In genomic region chr16:8412213-8412612, GRCm38 (mm10) we compare ENCODE assay signal across 9 mouse cellular contexts. TPM values are rescaled to one million over a fixed set of nuclear protein-coding genes. Genes with fewer than 3 reads are reported as not detected.
DNase-seq lines count a peak whose midpoint lies in the region; ATAC-seq lines count a peak whose summit lies in the region.
"Had no signal": no experiment of that assay in that cellular context is flagged by ENCODE, and none has a peak within 500 bp of the region (broad histone marks: within the 10 kb centered on the region; RNA-seq: fewer than 3 reads in every experiment).

No protein-coding gene starts in this region.

- H3K36me3 ChIP-seq in neural tube, embryonic 11.5 days (ENCODE audit: control insufficient read depth, insufficient read depth, low read length): no peaks in the 10 kb centered on the region
- no peaks in the 10 kb centered on the region for H3K36me3 ChIP-seq in hindbrain, embryonic 15.5 days
- no peaks in the 10 kb centered on the region for H3K36me3 ChIP-seq in liver, embryonic 12.5 days
- H3K36me3 ChIP-seq in neural tube, embryonic 14.5 days (ENCODE audit: control insufficient read depth, insufficient read depth, low read length): no peaks in the 10 kb centered on the region

- peak; percentile 66 for ATAC-seq in neural tube, embryonic 11.5 days (ENCODE audit: insufficient read depth, low FRiP score, low TSS enrichment)
- peak; percentile 76 for ATAC-seq in hindbrain, embryonic 15.5 days (ENCODE audit: low FRiP score, low read depth)
- peak; percentile 44; the same call in 1 of the 2 replicates for ATAC-seq in liver, embryonic 12.5 days
- ATAC-seq in neural tube, embryonic 14.5 days (ENCODE audit: low read depth): peak; percentile 78; the same call in 1 of the 2 replicates

- H3K27me3 ChIP-seq in neural tube, embryonic 11.5 days (ENCODE audit: control insufficient read depth, insufficient read depth, low read length): no peaks in the 10 kb centered on the region; the same call in 1 of the 2 replicates
- H3K27me3 ChIP-seq in hindbrain, embryonic 15.5 days: peaks cover 17% of the 10 kb centered on the region
- H3K27me3 ChIP-seq in liver, embryonic 12.5 days (replicated peaks): peaks cover 28% of the 10 kb centered on the region
- no peaks in the 10 kb centered on the region for H3K27me3 ChIP-seq in neural tube, embryonic 14.5 days (ENCODE audit: control insufficient read depth, insufficient read depth, low read length)

- no peak overlapping the region for H3K9ac ChIP-seq in neural tube, embryonic 11.5 days (ENCODE audit: low read length)
- H3K9ac ChIP-seq in hindbrain, embryonic 15.5 days: no peak overlapping the region
- no peak overlapping the region for H3K9ac ChIP-seq in liver, embryonic 12.5 days
- no peak overlapping the region for H3K9ac ChIP-seq in neural tube, embryonic 14.5 days (replicated peaks; ENCODE audit: low read depth, low read length)

- H3K27ac ChIP-seq in neural tube, embryonic 11.5 days (ENCODE audit: low read depth, low read length): no peak overlapping the region
- H3K27ac ChIP-seq in hindbrain, embryonic 15.5 days (replicated peaks): no peak overlapping the region
- no peak overlapping the region for H3K27ac ChIP-seq in liver, embryonic 12.5 days
- H3K27ac ChIP-seq in neural tube, embryonic 14.5 days (ENCODE audit: low read depth, low read length): no peak overlapping the region

- no peaks in the 10 kb centered on the region for H3K9me3 ChIP-seq in neural tube, embryonic 11.5 days (ENCODE audit: control insufficient read depth, low read length)
- H3K9me3 ChIP-seq in hindbrain, embryonic 15.5 days: no peaks in the 10 kb centered on the region
- H3K9me3 ChIP-seq in liver, embryonic 12.5 days (replicated peaks): no peaks in the 10 kb centered on the region
- H3K9me3 ChIP-seq in neural tube, embryonic 14.5 days (ENCODE audit: control insufficient read depth, low read length): no peaks in the 10 kb centered on the region

- no peaks in the 10 kb centered on the region for H3K4me1 ChIP-seq in neural tube, embryonic 11.5 days (ENCODE audit: control insufficient read depth, insufficient read depth, low read length)
- 0 out of 2 replicates have a peak, but pooled peaks cover 5% of the 10 kb centered on the region for H3K4me1 ChIP-seq in hindbrain, embryonic 15.5 days (replicated peaks)
- H3K4me1 ChIP-seq in liver, embryonic 12.5 days: peaks cover 7% of the 10 kb centered on the region; the same call in 1 of the 2 replicates
- H3K4me1 ChIP-seq in neural tube, embryonic 14.5 days (ENCODE audit: control insufficient read depth, insufficient read depth, low read length): 0 out of 2 replicates have a peak, but pooled peaks cover 4% of the 10 kb centered on the region

- peak; percentile 49 for DNase-seq in neural tube, embryonic 11.5 days (ENCODE audit: low spot score)
- DNase-seq in neural tube, embryonic 10.5 days (ENCODE audit: extremely low spot score, low spot score): no peak
- DNase-seq in Muller cell, postnatal 12 days (ENCODE audit: inconsistent ontology term): peak; percentile 57
- DNase-seq in embryo, embryonic 10 days (ENCODE audit: low spot score): peak; percentile 87
- DNase-seq in spleen, postnatal 10 days (ENCODE audit: low spot score in 2 of 2): no peak

- WGBS in neural tube, embryonic 11.5 days: 12% methylated on average over 7 of the region's 7 CpGs
- WGBS in hindbrain, embryonic 15.5 days: 12% methylated on average over 7 of the region's 7 CpGs
- WGBS in liver, embryonic 12.5 days (ENCODE audit: insufficient replicate concordance): 10% methylated on average over 7 of the region's 7 CpGs
- WGBS in neural tube, embryonic 14.5 days: 9% methylated on average over 7 of the region's 7 CpGs

- no peak overlapping the region for H3K4me2 ChIP-seq in neural tube, embryonic 11.5 days (ENCODE audit: low read depth)
- H3K4me2 ChIP-seq in hindbrain, embryonic 15.5 days: no peak overlapping the region
- H3K4me2 ChIP-seq in liver, embryonic 12.5 days: no peak overlapping the region
- no peak overlapping the region for H3K4me2 ChIP-seq in neural tube, embryonic 14.5 days (ENCODE audit: low read depth, low read length)

- no peak overlapping the region for H3K4me3 ChIP-seq in neural tube, embryonic 11.5 days (ENCODE audit: low read depth, low read length)
- no peak overlapping the region for H3K4me3 ChIP-seq in hindbrain, embryonic 15.5 days
- H3K4me3 ChIP-seq in liver, embryonic 12.5 days: no peak overlapping the region
- H3K4me3 ChIP-seq in neural tube, embryonic 14.5 days (ENCODE audit: low read depth, low read length): no peak overlapping the region

RNA-seq across cellular contexts. Expression of gene Tmem114, which starts 12.7 kb away (rescaled TPM):
- polyA plus RNA-seq in neural tube, embryonic 11.5 days (2014; fragmentation: Nextera tagmentation; extraction: Ambion mirVana): 0.23 TPM in 1 of 2 replicates, not detected in the other
- polyA plus RNA-seq in hindbrain, embryonic 15.5 days (2015; fragmentation: Nextera tagmentation; extraction: Ambion mirVana): 0.77 and 0.79 TPM in 2 replicates
- not detected in 2 replicates for polyA plus RNA-seq in liver, embryonic 12.5 days (2016; fragmentation: Nextera tagmentation; extraction: Ambion mirVana)
- 0.19 and 0.28 TPM in 2 replicates for polyA plus RNA-seq in neural tube, embryonic 14.5 days (2014; fragmentation: Nextera tagmentation; extraction: Ambion mirVana)
- polyA plus RNA-seq: heart, embryonic 14.5 days had no signal

RNA-seq across cellular contexts. Expression of gene Mettl22, which starts 58.4 kb away (rescaled TPM):
- polyA plus RNA-seq in neural tube, embryonic 11.5 days (2014; fragmentation: Nextera tagmentation; extraction: Ambion mirVana): 24.4 and 30.0 TPM in 2 replicates
- 43.8 and 51.7 TPM in 2 replicates for polyA plus RNA-seq in hindbrain, embryonic 15.5 days (2015; fragmentation: Nextera tagmentation; extraction: Ambion mirVana)
- polyA plus RNA-seq in liver, embryonic 12.5 days (2016; fragmentation: Nextera tagmentation; extraction: Ambion mirVana): 9.7 and 10.7 TPM in 2 replicates
- polyA plus RNA-seq in neural tube, embryonic 14.5 days (2014; fragmentation: Nextera tagmentation; extraction: Ambion mirVana): 48.4 and 63.4 TPM in 2 replicates

Comparison
In these comparisons a context has a peak if more than half of its experiments do, and no peak if none do; other contexts are left out.
1. DNase-seq: peak in neural tube, embryonic 11.5 days (single experiment), Muller cell, postnatal 12 days (single experiment) and embryo, embryonic 10 days (single experiment); none in neural tube, embryonic 10.5 days (single experiment) and spleen, postnatal 10 days (0 of 2).
2. Peak in every context shown above with its lines, with median percentiles within 50 percentile points of each other: ATAC-seq.